Mouse (Mus musculus): ENCODE measurements around the gene Map3k1. TPM values are rescaled to one million over a fixed set of nuclear protein-coding genes. Genes with fewer than 3 reads are reported as not detected.

Gene Map3k1
- 10 to 100 TPM in 1 of 2 experiments, 1 to 10 TPM in 1; 9.0 to 10.7 TPM for total RNA-seq (2021)
- long read RNA-seq, experiment 1, partial matches to known transcripts = 0 of 1 reads
- long read RNA-seq, experiment 1, other reads (novel, unspliced or antisense) = 1 of 1 reads
- long read RNA-seq, experiment 2, partial matches to known transcripts = 1 of 1 reads
- long read RNA-seq, experiment 2, other reads (novel, unspliced or antisense) = 0 of 1 reads

GRCm38 (mm10) chr13:111808637-111809465 is at the start of gene Map3k1:
Map3k1 (minus strand) TSS chr13:111808993.
- DNase-seq (ENCODE audit: low spot score in 2 of 2) = peak; percentile 55 to 81

DNA sequence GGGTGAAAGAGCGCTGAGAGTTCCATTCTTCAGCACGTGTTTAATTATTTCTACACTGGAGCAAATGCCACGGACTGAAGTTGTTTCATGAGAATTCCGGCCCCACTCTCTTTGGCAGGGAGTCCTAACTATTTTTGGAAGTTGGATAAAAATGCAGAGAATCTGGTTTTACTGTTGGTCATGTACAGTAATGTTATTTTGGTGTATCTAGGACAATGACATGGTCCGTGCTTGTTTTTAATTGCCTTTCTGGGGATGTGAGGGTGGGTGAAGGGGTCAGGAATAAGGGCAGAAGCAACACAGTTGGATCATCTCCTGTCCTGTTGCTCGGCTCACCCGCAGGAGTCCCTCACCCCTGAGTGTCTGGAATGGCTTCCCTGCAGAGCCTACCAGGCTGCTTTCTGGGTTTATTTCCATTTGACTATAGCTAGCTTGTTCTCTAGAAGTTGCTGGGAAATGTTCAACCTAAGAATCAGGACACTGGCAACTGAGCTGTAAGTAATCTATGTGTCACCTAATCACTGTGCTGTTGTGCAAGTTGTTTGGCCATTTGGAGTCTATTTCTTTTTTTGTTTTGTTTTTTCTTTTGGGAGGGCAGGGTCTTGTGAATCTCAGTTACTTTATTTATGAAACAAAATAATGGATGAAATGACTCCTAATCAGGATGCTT is 48.1 kb upstream of the Map3k1 start:
- DNase-seq (ENCODE audit: low spot score in 2 of 2) = no peak

GRCm38 (mm10) chr13:111856232-111856631 is 47.4 kb upstream of the Map3k1 start:
- DNase-seq (ENCODE audit: low spot score in 2 of 2) = no peak

- no peak for DNase-seq (ENCODE audit: low spot score in 2 of 2)
Measured at GRCm38 (mm10) chr13:111852451-111853224, 43.8 kb upstream of the Map3k1 start.

DNA sequence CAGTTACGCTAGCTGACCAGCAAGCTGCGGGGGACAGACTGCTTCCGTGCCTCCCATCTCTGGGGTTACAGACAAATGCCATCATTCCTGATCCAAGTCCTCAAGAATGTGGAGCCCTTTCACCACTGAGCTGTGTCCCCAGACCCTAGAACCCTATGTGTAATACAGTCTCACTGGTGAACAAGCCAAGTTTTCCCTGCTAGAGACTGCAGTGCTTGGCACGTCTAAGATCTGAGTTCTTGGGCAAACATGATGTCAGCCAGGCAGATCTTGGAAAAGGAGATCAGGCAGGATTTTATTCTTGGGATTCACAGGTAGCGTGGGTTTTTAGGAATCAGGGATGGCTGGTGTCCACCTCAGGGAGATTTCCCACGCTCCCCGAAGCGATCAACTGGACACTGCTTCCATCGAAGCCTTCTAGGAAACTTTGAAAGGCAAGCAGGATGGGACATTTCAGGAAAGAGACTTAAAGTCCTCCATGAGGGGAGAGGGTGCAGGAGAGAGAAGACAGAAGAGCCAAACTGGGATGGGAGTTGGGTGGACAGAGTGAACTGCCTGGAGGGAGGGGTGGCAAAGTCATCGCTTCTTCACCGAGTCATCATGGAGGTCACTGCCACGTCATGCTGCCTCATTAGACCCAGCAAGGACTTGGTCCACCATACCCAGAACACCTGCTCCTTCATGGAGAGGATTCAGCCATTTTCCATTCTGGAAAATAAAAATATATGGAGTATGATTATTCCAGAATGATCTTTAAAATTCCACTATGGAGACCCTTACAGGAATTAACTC is 41.4 kb upstream of the Map3k1 start:
- DNase-seq (ENCODE audit: low spot score in 2 of 2) = no peak

DNA sequence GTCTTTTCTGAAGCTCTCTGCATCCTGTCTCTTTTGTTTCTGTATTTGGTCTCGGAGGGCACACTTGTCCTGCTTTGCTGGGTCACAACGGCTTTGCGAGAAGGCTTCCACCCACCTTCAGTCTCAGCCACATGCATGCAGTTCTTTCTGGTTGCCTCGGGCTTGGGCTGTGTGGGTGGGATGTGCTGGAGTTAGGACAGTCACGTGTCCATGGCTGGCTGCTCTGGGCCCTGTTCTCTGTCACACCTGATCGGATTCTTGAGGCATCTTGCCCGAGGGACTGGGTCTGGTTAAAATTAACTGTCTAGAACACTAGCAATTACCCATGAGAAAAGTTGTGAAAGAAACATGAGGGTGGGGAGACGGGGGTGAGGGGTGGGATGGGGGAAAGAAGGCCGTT is 36.7 kb upstream of the Map3k1 start:
- no peak for DNase-seq (ENCODE audit: low spot score in 2 of 2)

- DNase-seq (ENCODE audit: low spot score in 2 of 2) = no peak
Measured at GRCm38 (mm10) chr13:111844313-111844712, 35.5 kb upstream of the Map3k1 start.

- no peak for DNase-seq (ENCODE audit: low spot score in 2 of 2)
Measured at GRCm38 (mm10) chr13:111835787-111836186, 27.0 kb upstream of the Map3k1 start.

GRCm38 (mm10) chr13:111834613-111835012 is 25.8 kb upstream of the Map3k1 start:
- no peak for DNase-seq (ENCODE audit: low spot score in 2 of 2)

DNA sequence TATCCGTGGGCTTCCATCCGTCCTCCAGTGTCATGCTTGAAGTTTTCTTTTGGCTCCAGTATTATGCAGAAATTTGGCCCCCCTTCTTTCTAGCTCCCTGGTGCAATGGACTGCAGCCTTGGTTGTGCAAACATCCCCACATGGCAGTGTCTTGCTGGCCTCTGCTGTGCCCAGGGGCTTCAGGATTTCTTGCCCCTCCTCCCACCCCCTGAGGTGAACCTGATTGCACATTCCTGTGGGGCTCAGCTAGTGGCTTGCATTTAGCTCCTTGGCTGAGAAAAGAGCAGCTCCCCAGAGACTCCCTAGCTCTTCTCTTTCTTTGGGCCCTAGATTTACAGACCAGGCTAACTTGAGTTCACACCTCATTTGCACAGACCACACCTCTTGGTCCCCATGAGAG is 20.7 kb upstream of the Map3k1 start:
- no peak for DNase-seq (ENCODE audit: low spot score in 2 of 2)

DNA sequence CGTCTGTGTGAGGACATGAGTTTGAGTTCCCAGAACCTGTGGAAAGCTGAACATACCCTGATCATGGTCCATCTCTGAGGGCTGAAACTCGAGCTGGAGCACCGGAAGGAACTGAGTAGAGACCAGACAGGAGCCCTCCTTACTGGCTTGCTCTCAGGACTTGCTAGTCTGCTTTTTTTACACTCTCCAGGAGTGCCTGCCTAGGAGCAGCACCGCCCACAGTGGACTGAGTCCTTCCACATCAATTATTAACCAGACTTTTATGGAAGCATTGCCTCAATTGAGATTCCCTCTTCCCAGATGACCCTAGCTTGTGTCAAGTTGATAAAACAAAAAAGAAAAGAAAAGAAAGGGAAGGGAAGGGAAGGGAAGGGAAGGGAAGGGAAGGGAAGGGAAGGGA is 18.7 kb upstream of the Map3k1 start:
- DNase-seq (ENCODE audit: low spot score in 2 of 2) = no peak

DNA sequence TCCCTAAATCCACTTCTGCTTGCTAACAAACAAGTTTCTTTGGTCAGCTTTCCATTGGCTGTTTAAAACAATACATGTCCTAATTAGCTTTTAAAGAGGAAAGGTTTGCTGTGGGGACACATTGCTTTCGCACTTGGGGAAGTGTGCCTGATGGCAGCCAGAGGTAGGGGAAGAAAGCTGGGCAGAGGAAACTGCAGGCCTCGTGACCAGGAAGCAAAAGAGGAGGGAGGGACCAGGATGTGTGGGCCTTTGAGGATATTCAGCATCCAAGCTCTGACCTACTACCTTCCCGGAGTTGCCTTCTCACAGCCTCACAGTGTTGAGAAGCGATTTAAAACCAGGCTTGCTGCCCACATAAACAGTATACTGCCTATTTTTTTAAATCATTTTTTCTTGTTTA is 15.4 kb upstream of the Map3k1 start:
- DNase-seq (ENCODE audit: low spot score in 2 of 2) = no peak

- no peak for DNase-seq (ENCODE audit: low spot score in 2 of 2)
Measured at GRCm38 (mm10) chr13:111821727-111822375, 13.1 kb upstream of the Map3k1 start.

DNA sequence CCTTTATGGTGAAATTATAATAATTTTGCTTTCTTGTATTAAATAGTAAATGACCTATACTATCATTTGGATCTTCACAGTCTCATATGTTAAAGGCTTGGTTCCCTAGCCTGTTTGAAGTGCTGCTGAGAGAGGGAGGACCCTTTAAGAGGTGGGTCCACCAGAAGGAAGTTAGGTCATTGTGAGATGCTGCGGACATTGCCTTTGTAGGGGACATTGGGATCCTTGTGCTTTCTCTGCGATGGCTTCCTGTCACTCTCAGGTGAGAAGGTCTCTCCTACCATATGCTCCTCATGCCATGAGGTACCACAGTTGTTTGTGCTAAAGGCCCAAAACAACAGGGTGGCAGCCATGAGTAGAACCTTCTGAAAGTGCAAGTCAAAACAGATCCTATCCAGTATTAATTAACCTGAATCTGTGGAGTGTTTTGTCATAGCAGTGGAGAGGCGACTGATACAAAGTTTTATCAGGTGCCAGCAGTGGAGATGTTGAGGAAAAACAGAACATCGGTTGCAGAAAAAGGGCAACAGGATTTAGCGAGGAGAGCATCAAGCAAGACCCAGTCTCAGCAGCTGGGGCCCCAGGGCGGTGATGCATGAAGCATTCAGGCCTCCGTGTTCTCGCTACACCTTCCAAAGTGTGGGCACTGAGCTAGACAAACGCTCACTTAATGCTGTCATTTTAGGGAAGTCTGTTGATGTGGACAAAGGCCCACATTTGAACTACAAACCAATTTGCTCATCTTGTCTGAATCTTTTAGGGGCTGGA is 11.0 kb upstream of the Map3k1 start:
- no peak for DNase-seq (ENCODE audit: low spot score in 2 of 2)

- no peak for DNase-seq (ENCODE audit: low spot score in 2 of 2)
Measured at GRCm38 (mm10) chr13:111819106-111819505, 10.3 kb upstream of the Map3k1 start.

DNA sequence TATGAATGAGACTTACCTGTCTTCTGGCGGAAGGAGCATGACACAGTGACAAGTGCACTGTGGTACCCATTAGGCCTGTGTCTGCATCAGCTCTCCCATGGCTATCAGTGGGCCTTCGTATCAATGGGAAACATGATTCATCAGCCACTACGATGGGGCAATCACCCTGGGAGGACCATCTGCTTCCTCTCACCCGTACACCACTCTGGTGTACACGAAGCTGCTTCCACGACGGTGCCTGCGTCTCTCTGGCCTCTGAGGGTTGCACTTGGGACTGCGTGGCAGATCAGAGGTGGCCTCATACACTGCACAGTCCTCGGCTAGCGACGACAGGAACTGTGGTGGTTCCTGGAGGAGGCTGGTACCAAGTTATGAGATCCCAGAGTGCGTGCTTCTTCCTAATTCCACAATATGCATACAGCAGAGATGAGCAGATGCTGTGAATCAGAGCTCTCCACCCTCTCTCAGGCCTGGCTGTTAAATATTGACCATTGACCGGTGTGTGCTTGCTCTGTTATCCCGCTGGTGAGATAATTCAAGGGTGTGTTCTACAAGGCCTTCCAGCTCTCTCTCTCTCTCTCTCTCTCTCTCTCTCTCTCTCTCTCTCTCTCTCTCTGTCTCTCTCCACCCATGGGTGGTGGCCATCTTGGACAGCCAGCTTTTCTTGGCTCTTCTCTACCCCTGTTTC is 9.6 kb upstream of the Map3k1 start:
- no peak for DNase-seq (ENCODE audit: low spot score in 2 of 2)

- DNase-seq (ENCODE audit: low spot score in 2 of 2) = no peak
Measured at GRCm38 (mm10) chr13:111817773-111818172, 9.0 kb upstream of the Map3k1 start.

DNA sequence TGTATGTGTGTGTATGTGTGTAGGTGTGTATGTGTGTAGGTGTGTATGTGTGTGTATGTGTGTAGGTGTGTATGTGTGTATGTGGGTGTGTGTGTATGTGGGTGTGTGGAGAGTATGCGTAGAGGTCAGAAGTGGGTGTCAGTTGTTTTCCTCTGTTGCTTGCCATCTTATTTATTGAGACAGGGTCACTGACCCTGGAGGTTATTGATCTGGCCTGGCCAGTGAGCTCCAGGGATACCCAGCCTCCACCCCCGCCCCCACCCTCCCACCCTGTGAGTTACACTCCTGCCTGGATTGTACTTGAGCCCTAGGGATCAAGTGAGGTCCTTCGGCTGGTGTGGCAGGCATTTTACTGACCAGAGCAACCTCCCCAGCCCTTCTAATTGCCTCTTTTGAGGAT is 7.6 kb upstream of the Map3k1 start:
- no peak for DNase-seq (ENCODE audit: low spot score in 2 of 2)

DNA sequence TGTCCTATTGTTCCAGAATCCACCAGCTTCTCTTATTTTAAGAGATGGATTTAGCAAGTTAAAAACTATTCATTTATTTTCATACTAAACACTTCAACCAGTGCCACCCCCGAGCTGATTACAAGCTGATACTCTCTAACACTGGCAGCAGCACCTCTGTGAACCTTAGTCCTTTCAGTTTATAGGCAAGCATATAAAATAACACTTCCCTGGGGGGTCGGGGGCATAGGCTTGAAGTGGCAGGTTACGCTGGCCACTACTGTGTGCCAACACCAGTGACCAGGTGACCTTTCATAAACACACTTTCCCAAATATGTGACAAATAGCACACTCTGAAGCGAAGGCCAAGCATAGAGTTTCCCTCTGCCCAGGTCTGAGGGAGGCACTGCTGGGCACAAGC is 6.7 kb upstream of the Map3k1 start:
- DNase-seq (ENCODE audit: low spot score in 2 of 2) = no peak
